Mouse (Mus musculus) layer of hippocampus, postnatal 10 days (tissue): ENCODE measurements around the gene Myh9. TPM values are rescaled to one million over a fixed set of nuclear protein-coding genes. Genes with fewer than 3 reads are reported as not detected.

Experiments
- DNase-seq, 2 experiments: peaks; one replicate each; pipeline ENCODE4 v3.0.0; 2021; ENCODE audit warnings: low spot score in 2 of 2
- total RNA-seq, 2 experiments: library from RNA; stranded (reverse); gene quantifications; 2 replicates each; pipeline ENCODE4 v1.2.3; 2021

Gene Myh9
- total RNA-seq, 2 experiments from 2014 or later = 65.2 to 75.2 TPM

- DNase-seq = no peak
Observed at GRCm38 (mm10) chr15:77829542-77829941, 12.4 kb downstream of the Myh9 start.

GRCm38 (mm10) chr15:77828910-77829309 lies 13.1 kb downstream of the Myh9 start:
- no peak for DNase-seq

DNA sequence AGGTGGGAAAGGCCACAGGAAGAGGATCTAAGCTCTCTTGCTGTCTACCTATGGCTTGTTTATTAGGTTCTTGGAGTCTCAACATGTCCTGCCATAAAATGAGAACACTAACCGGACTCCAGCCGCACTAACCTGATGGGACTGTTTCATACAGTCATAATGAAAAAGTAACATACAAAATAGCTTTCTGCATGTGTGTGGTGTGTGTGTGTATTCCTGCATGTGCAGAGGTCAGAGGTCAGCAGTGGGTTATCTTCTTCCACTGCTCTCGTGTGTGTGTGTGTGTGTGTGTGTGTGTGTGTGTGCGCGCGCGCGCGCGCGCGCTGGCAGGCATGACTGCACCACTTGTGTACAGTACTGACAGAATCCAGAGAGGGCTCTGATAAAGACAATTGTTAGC lies 13.7 kb downstream of the Myh9 start:
- no peak for DNase-seq

DNA sequence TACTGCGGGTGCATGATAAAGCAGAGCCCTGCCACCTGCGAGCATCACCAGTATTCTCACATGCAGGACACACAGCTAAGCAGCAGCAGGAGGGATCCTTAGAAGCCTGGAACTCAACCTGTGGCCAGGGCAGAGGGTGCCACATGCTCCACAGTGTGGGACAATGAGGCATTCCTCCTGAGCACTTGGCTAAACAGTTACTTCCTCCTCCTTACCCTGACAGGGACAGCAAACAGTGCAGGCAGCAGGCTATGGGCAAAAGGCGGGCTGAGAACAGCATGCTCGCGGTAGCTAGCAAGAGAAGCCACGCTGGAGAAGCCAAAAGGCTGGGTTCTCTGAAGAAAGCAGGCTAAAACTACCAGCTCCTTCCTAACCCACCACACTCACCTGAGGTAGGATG lies 14.2 kb downstream of the Myh9 start:
- no peak for DNase-seq

DNA sequence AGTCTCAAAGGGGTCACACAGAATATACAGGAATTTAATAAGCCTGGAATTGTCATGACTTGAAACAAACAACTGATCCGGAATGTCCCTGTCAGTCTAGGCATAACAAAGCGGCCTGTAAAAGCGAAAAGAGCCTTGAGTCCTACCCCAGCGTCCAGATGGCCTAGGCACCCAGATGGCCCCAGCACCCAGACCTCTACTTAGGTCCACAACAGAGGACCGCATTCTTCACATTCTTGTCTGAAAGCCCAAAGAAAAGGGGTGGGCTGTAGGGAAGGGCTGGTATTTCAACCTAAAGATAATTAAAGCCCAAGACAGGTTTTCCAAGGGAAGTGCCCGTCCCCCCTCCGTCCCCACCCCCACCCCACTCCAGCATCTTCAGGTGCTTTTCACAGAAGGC lies 14.6 kb downstream of the Myh9 start:
- no peak for DNase-seq

GRCm38 (mm10) chr15:77825382-77825781 lies 16.6 kb downstream of the Myh9 start:
- DNase-seq = no peak

DNA sequence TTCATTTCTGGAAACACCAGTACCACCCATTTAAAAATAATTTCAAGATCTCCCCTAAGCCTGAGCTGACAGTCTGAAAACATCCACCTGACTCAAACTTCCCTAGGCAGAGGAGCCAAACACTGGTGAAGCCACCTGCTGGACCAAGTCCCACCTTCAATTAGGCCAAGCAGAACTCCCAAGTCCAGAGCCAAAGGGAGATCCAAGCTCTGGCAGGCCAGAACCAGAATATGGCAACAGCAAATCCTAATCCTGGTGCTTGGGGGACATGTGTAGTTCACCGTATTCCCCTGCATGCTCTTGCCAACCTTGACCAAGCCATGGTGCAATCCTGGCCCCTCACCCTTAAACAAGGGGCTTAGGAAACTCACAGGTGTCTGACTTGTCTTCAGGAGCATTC lies 17.7 kb downstream of the Myh9 start:
- no peak for DNase-seq

- no peak for DNase-seq
Observed at GRCm38 (mm10) chr15:77823634-77824033, 18.3 kb downstream of the Myh9 start.

DNA sequence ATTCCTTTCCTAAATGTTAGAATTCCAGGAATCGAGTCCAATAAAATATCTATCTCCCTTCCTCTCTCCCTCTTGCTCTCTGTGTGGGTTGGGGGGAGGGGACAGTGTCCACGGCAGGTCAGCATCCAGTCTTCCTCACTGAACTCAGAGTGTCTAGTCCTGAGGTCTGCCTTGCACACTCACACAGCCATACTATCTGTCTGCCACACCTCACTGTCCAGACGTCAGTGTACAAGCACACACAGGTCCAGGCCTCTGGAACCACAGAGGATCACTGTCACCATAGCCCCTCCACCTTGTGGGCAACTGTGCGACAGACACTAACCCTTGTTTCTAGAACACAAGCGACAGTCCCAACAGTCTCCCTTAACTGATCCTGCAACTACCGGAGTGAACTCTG lies 18.8 kb downstream of the Myh9 start:
- DNase-seq = no peak

GRCm38 (mm10) chr15:77822671-77823070 lies 19.3 kb downstream of the Myh9 start:
- DNase-seq = no peak

DNA sequence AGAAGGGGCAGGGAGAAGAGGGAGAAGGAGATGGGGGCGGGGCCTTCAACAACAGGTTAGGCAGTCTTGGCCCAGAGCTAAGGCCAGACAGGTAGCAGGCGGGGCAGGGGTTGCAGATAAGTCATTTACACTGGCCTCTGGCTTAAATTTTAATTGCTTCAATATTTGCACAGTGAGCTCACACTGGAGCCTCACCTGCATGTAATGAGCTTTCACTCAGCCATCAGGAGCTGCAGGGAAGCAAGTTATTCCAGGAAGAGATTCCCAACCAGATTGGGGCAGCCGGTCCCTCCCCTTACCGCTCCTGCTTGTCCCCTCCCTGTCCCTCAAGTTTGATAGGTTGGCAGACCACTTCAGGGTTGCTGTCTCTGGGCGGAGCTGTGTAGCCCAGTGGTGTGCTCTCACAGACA lies 19.9 kb downstream of the Myh9 start:
- DNase-seq = no peak

DNA sequence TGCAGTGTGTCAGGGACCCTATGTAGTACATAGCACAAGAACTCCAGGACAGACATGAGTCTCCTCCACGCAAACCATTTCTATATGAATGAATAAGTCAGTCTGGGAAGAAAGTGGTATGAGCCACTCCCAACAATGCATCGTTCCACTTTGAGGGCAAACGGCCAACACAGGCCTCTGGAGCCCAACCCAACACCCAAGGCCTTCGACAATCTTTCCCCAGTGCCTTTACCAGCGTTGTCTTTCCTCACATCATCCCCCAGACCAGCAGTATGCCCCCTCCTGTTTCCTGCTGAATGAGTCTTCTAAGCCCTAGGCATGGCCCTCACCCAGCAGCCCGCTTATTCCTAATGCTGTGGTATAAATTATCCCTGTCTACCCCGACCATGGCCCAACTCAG lies 20.6 kb downstream of the Myh9 start:
- no peak for DNase-seq

- DNase-seq = no peak
Observed at GRCm38 (mm10) chr15:77820480-77821163, 21.4 kb downstream of the Myh9 start.

GRCm38 (mm10) chr15:77819894-77820387 lies 22.0 kb downstream of the Myh9 start:
- peak in 1 of 2 experiments; percentile 50 for DNase-seq

DNA sequence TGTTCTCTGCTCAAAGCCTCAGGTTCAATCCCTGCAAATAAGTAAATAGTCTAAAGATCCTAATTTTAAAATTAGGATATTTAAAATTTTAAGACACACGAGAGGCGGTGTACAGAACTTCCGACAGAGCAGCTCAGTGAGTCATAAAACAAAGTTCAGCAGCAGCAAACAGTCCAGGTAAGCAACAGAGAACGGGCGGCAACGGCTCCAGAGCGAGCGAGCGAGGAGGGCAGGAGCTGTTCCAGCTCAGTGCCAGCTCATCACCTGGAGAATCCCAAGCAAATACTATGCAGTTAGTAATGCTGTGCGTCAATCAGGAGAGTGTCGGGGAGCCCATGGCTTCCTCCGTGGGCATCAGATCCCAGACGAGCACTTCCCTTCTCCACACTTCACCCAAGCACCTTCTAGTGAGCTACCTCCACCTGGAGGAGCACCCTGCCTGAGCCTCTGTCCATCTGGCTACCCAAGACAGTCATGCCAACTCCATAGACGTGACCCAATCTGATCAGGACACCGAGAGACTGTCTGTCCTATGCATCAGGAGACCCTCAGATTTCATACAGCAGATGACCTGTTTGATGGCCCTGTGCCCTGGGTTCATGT lies 23.3 kb downstream of the Myh9 start:
- no peak for DNase-seq

GRCm38 (mm10) chr15:77817417-77817816 lies 24.6 kb downstream of the Myh9 start:
- DNase-seq = no peak

- no peak for DNase-seq
Observed at GRCm38 (mm10) chr15:77816601-77816950, 25.4 kb downstream of the Myh9 start.

DNA sequence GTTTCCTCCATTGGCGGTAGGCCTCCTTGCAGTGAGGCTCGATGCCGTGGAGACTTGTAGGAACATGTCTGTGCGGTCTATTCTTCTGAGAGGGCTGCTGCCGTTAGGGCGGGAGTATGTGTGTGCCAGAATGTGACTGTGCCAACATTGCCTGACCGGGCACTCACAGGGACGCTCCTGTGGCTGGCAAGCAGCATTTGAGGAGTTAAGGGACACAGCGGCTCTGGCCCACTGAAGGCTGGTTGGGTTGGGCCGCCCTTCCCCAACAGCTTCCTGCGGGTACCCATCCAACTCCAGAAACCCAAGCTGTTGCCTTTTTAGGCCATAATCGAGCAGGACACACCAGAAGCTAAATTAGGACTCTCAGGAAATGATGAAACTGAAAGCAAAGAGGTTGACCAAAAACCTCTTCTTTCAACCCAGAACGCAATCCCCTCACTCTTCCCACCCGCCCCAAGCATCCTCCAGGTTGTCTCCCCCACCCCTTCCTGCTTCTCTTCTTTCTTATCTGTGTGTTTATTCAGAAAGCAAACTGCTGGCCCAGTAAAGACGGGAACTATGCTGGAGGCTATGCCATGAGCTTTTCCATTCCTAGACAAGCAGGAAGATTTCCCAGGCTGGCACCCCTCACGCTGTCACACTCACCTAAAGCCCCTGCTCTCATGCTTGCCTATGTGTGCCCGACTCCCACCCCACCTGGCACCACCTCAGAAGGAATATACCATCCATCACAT lies 25.9 kb downstream of the Myh9 start:
- DNase-seq = no peak

GRCm38 (mm10) chr15:77813639-77814375 lies 28.2 kb downstream of the Myh9 start:
- DNase-seq = no peak

DNA sequence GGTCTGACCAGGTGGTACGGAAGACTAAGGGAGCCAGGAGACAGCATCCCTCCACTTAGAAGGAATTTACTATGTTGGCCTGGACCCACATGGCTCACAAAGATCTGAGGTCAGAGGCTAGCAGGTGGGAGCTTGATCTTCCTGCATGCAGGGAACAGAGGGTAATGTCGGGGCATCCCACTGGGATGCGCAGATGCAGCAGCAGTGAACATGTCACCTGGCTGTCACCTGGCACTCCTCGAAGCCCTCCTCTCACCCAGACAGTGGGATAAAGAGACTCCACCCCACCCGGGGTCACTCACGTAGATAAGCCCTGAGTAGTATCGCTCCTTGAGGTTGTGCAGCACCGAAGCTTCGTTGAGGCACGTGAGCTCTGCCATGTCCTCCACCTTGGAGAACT lies 29.4 kb downstream of the Myh9 start:
- DNase-seq = no peak

DNA sequence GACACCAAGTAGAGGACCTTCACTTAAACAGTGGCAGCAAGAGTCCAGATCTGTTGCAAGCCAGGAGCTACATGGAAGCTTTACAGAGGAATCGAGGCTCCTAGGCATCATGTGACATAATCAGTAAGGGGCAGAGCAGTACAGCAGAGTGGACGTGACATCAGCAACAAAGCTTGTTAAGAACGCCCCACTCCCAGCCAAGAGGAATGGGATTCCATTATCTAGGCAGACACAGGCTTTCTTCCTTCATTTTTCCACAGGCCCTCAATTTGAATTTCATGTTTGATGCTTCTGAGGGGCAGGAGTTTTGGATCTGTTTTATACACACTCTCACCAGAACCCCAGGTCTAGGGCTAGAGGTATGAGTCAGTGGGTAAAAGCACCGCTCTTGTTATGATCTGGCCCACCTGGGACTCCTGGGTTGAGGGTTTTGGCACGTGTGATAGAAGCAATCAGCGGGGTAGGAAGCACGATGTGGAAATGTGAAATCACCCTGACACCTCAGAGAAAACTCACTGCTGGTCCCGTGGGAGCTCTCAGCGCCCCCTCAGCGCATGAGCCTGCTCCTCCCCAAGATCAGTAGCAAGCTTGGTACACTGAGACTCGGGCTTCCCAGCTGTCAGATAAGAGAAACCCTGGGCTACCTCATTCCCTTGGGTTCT lies 30.7 kb downstream of the Myh9 start:
- no peak for DNase-seq
